Mouse (Mus musculus): ENCODE results near the gene Gm136. TPM values are rescaled to one million over a fixed set of nuclear protein-coding genes. Genes with fewer than 3 reads are reported as not detected.

Gm136 gene
- not detected in 4 replicates for total RNA-seq (2023; ENCODE audit: inconsistent age)

GRCm38 (mm10) chr4:34756163-34756562 lies at the start of gene Gm136:
Gene Gm136 (minus strand): TSS chr4:34756263.

GRCm38 (mm10) chr4:34777677-34778527 lies 21.8 kb upstream of the Gm136 start, which contains the start of gene Smim8:
Gene Smim8 (minus strand): TSS chr4:34778423.

GRCm38 (mm10) chr4:34729851-34730341 lies 26.2 kb downstream of the Gm136 start, which contains the start of gene Cfap206:
Gene Cfap206 (minus strand): TSS chr4:34730206.

Other genes with a start within 250 kb of the Gm136 start
- gene Akirin2, start 205.3 kb downstream of the Gm136 start, total RNA-seq (2023; ENCODE audit: inconsistent age), result 55.0 to 66.8 TPM (median 61.4 TPM) in 4 replicates
- 88.7 to 95.9 TPM (median 95.0 TPM) in 4 replicates for gene Orc3, start 141.3 kb downstream of the Gm136 start, total RNA-seq (2023; ENCODE audit: inconsistent age)
- gene Rars2, start 141.3 kb downstream of the Gm136 start, total RNA-seq (2023; ENCODE audit: inconsistent age), result 20.1 to 33.5 TPM (median 25.8 TPM) in 4 replicates
- 15.3 to 20.1 TPM (median 16.3 TPM) in 4 replicates for gene Slc35a1, start 68.8 kb downstream of the Gm136 start, total RNA-seq (2023; ENCODE audit: inconsistent age)
- 0.90 TPM in 1 of 4 replicates, not detected in the others for gene Cfap206, start 26.1 kb downstream of the Gm136 start, total RNA-seq (2023; ENCODE audit: inconsistent age)
- 10.2 to 18.2 TPM (median 13.0 TPM) in 4 replicates for gene Smim8, start 22.2 kb upstream of the Gm136 start, total RNA-seq (2023; ENCODE audit: inconsistent age)
- gene Zfp292, start 126.7 kb upstream of the Gm136 start, total RNA-seq (2023; ENCODE audit: inconsistent age), result 53.5 to 61.9 TPM (median 59.5 TPM) in 4 replicates
- not detected in 4 replicates for gene Cga, start 137.5 kb upstream of the Gm136 start, total RNA-seq (2023; ENCODE audit: inconsistent age)

Measured in B cell, adult (primary cell).